Mouse (Mus musculus) gastrocnemius, adult 8-10 months (tissue): ENCODE measurements at regions not wholly inside any gene's neighbourhood (a gene's known extent, or its start where the extent isn't known, plus 50 kb on each side); places are given as distances from the start of the nearest gene placed in this dataset.
A peak's percentile ranks its signal among the peaks of the same experiment; 100 is the strongest.

Experiments used
- DNase-seq, 2 experiments: peaks; one replicate each; pipeline ENCODE4 v3.0.0; 2022; ENCODE audit warnings: low spot score in 2 of 2

DNA sequence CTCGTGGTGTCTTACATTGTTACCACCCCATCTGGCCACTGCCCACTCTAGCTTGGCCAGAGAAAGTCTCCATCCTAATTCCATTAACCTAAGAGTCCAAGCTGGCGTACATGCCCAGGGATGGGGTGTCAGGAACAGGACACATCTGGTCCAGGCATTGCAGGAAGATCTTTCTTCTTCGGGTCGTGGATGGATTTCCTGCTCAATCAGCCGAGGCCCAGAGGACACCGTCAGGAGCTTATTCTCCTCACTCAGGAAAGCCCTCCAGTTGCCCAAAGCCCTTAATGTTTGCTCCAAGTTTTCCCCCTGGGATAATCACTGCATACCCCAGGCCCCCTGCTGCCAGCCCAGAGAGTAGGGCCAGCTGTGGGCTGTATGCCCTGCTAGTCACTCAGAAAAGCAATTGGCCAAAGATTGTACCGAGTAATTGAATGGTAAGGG, 172.2 kb upstream of the Zfp703 start:
- DNase-seq = no peak

DNA sequence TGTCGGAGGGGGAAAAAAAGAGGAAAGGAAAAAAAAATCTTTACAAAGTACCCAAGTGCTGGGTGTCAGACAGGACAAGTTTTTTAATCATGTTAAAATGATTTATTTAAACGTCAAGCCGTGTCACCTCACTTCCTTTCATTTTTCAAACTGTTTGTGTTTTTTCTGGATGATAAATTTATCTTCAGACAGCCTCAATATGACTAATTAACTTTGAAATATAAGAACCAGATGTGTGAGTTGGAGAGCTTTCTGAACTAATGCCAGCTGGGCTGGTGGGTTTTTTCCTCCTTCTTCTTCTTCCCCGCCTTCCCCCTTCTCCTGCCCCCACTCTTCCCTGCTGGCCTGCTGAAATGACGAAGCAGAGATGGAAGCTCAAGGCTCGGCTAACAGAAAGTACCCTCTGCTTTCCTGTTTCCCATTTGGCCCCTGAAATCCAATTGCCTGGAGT, 171.7 kb upstream of the Zfp703 start:
- DNase-seq = no peak

DNA sequence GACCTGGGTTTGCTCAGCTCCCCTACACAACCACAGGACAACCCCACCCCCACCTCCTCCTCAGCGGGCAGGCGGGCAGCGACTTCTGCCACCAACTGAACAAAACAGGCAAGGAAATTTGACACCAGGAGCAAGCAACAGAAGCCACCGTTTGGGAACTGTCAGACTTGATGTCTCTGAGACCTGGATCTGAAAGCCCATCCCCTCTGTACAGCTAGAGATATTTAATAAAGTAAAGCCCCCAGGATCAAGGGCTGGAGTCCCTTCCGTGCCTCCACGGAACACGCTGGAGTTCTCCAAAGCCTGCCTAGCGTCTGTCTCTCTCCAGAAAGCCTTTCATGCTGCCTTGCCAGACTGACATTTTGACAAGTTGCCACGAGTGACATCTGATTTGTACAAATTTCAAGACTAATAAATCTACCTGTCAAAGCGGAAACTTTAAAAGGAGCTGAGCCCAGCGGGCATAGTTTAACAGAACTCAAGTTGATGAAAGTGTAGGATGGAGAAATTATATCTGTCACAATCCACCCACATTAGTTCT, 168.9 kb upstream of the Zfp703 start:
- peak; percentile 43 to 54 for DNase-seq

DNA sequence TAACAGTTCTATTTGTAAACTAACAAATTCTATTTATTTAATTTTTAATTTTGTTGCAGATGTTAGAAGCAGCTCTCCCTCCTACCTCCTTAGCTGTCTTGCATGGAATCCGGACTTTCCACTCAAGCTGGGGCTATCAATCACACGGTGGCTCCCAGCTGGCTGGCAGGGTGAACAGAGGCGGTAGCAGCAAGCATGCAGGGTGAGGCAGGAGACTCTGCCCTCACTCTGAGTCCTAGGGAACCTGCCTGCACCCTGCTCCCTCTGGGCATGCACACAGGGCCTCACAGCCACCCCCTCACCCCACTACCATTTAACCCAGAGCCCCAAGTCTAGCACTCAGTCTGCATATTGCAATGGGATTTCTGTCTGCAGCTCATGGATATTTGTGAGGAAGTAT, 168.4 kb upstream of the Zfp703 start:
- DNase-seq = peak in 1 of 2 experiments; percentile 44

DNA sequence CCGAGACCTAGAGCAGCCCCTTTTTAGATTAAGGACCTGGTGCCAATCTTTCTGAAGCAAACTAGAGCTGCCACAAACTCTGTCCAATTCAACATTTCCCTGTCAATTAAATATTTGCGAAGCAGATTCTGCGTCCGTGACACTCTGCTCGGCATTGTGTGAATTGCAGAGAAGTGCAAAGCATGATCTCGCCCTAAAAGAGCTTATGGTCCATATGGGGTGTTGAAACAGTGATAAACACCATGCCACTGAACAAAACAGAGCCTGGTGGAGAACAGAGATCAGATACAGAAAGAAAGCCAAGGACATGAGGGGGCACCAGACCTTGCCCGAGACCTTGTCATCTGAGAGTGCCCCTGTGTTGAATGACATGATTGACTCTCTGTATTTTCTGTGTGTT, 167.2 kb upstream of the Zfp703 start:
- no peak for DNase-seq

DNA sequence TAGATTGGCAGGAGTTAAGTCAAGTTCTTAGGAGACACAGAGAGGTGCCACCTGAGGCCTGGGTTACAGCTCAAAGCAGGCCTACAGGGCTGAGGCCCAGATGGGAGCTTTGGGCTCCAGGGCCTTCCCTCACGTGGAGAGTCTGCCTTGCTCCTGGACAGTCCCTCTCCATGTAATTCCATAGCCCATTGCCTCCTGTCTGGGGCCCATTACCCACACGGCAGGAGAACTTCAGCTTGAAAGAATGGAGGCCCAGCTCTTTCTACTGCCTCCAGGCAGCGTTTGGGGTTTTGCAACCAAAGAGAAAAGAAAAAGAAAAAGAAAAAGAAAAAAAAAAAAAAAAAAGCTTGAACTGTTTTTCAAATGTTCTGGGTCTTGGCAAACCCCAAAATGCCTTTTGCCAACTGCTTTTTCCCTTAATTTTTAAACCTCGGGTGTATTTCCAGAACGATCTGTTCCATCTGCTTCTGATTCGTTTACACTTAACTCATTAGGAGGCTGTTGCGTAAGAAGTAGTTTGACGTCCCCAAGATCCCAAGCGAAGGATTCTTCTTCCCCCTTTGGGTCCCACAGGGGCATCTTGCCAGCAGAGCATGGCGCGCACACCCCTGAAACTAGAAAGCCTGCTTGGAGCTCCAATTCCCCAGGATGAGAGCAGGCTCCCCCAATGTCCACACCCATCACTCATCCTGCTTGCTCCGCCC, 165.4 kb upstream of the Zfp703 start:
- peak; percentile 51 to 57 for DNase-seq

DNA sequence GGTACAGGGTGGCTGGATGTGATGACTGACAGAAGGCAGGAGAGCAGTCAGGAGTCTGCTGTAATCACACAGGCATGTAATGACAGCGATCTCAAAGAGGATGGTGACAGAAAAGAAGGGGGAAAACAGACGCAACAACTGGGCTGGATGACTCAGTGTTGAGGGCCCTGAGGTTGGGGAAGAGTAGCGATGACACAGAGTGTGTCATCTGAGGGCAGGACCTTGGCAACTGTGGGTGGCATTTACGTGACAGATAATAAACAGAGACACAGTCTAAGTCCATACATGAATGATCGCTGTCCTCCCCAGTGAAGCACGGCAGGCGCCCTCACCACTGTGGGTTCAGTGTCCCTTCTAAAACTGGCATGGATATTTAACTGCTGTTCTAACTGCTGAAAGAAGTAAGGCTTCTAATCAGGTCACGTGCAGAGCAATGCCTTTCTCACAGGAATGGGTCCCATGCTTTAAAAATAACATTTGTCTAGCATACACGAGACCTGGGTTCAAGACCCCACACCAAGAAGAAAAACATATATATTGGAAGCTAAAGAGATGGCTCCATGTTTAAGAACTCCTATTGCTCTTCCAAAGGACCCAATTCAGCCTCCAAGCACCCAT, 163.8 kb upstream of the Zfp703 start:
- no peak for DNase-seq

DNA sequence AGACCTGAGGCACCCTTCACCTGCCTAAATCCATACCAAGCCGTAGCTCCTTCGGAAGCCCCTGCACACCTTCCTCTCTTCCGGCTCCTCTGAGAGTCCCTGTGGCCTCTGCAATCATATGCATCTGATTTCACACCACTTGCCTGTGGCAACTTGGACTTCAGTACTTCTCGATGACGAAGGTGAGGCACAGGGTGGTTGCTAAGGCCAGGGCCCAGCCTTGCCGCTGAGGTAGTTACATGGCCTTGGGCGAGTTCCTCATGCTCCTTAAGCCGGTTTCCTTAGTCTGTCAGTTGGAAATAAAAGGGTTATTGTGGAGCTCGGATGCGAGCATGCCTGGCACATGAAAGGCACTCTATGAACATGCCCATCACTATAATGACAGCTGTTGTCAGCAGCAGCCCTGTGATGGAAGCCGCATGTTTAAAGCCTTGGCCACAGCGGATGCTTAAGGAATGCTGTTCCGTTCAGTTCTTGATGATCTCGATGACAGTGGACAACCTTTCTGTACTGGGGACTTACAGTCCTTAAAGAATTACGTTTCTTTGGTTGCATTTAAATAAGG, 162.0 kb upstream of the Zfp703 start:
- DNase-seq = no peak

DNA sequence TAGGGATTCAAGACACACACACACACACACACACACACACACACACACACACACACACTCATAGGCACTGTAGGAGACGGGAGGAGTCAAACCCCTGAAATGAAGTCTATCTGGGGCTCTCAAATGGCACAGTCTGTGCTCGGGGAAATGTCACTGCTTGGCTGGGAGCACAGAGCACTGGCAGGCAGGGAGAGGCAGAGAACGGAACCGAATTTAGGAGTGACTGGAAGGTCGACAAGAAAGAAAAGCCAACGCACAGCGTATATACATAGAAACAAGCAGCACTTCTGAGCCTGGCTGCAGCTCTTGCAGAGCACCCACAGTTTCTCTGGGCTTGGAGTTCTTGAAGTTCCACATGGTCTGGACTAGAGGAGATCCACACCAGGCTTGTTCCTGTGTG, 160.1 kb upstream of the Zfp703 start:
- DNase-seq = peak in 1 of 2 experiments; percentile 44

DNA sequence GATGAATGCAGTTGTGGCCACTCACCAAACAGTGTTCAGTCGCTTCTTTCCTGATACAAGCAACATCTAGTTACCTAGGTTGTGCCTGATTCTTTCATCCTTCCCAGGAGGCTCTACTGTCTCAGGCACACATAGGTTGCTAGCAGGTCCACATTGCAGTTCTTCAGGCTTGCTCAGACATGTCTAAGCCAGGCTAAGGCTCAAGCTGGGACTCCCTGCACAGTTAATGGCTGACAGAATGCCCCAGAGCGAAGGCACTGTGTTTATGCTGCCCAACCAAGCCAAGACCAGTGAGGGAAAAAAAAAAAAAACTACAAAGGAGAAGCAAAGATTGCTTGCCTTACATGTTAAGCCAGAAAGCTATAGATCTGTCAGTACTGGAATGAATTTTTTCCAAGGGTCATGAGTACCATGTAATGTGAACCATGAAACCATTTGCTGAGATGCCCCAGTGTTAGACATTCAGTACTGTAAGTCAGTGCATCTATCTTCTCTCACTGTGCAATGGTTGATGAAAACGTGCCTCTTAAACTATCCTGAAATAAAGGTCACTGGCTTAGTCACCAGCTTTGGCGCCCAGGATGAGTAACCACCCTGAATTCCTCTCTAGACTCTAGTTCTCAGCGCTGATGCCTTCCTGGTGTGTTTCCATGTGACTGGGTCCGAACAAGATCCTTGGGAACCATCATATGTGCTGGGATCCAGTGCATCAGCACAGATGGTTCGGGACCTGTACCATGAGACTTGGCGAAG, 152.8 kb upstream of the Zfp703 start:
- DNase-seq = no peak

DNA sequence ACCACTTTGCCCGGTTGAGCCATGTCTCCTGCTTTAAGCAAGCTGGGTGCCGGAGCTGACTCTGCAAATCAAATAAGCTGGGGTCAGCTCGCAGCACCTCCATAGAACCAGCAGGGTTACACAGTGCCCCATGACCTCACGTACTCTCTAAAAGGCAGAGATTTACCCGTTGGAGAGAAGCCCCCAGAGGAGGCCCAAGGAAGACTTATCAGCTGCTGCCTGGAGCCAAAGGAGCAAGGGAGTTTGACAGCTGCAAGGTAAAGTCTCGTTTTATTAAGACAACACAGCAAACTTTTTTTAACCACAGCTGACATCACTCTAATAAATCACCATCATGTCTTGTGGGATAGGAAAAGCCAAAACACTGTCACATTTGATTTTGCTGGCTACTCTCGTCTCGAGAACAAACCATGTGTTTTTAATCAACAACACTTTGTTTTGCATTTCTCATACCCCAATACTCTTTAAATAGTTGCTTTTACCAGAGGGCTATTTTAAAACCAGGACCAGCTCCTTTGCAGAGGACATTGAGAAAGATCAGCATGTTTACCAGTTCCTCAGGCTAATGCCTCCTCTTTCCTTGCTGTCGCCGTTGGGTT, 148.7 kb upstream of the Zfp703 start:
- DNase-seq = peak in 1 of 2 experiments; percentile 17

DNA sequence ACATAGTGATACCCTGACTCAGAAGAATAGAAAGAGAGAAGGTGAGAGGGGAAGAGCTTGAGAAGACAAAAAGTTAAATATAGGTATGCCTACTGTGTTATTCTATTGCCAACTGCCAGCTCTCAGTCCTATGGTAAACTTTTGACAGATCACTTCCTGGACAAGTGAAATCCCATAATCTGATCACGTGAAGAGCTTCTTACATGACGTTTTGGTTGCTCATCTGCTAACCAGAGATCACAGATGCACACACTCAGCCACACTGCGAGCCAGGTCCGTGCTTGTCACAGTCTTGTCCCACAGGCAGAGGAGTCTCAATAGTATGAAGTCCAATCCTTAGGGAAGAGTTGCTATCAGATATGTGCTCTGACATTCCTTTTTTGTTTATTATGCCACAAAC, 147.8 kb upstream of the Zfp703 start:
- DNase-seq = no peak

DNA sequence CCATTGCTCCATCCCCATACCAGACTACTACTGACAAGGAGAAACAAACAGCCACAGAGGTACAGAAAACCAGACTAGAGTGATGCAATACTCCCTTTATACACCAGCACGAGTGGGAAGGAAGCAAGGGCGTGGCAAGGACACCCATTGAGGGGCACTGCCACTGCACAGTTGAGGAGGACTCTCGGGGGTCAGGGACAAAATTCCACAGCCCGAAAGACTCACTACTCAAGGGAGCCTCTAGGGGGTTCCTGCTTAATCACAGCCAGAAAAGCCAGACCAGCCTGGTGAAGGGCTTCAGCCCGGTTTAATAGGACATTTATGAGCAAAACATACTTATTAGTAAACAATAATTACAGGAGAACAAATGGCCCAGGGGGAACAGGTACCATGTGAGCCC, 146.0 kb upstream of the Zfp703 start:
- DNase-seq = no peak

DNA sequence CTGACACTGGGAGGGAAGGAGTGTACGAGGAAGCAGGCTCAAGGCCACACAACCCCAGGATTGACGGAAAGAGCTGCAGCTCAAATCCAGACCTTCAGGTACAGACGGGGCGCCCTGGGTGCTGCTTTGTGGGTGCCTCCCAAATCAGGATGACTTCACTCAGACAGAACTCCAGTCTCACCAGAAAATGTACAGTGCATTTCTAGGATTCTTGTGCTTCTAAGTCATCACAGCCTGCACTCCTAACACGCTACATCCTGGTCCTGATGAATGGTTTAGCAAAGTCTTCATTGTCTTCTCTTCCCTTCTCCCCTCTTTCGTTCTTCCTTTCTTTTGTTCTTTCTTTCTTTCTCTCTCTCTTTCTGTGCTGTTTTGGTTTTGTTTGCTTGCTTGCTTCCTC, 145.3 kb upstream of the Zfp703 start:
- no peak for DNase-seq

DNA sequence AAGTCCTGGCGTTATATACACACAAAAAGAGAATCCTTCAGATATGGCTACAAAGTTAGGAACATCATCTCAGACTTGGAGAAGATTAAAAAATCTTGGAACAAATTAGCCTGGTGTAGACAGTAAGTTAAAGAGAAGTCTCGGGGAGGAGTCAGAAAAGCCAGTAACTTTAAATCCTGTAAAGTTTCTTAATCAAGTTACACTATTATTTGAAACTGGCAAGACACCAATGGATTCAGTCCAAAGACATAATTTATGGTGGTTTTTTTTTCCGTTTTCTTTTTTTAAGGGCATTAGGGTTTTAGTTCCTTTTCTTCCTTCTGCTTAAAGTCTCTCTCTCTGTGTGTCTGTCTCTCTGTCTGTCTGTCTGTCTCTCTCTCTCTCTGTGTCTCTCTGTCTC, 144.6 kb upstream of the Zfp703 start:
- DNase-seq = no peak

DNA sequence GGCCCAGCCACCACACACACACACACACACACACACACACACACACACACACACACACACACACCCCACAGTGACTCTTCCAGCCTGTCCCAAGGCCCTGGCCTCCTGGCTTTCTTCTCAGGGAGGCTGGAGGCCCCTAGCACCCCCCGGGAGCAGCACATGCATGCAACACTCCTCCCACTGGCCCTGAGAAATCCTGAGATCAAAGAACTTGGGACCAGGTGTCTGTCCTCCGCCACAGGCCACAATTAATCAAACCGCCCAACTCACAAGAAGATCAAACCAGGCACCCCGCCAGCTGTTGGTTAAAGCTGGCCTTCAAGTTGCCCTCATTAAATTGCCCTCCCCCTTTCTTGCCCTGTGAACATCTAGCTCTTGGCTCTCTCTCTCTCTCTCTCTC, 143.8 kb upstream of the Zfp703 start:
- no peak for DNase-seq

DNA sequence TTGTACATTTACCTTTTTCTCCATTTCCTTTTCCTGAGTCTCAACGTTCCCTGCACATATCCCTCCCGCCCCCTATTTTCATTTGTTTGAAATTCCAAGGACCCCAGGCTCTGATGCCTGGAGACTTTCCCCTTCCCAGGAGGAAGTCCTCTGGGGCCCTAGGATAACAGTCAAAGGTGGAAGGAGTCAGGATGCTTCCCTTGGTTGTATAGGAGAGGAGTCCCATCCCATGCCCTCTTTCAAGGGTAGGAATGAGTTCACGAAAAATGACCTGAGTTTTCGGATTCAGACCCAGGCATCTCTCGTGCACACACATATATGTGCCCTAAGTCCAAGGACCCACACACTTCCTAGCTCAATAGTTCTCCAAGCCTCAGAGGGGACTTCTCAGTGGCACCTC, 143.3 kb upstream of the Zfp703 start:
- DNase-seq = no peak

DNA sequence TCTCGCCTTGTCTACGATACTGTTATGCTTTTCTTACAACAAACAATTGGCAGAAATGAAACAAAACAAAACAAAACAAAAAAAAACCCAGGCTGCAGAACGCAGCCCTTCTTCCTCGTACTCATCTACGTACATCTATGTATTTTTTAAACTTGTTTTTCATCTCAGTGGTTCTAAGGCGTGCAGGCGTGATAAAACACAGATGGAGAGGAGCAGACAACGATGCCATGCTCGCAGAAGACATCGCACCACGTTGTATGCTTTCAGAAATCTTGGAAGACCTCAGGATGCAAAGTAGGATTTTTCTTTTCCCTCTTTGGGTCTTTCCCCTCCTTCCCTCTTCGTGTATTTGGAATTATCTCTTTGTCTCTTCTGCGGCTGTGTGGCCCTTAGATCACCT, 142.5 kb upstream of the Zfp703 start:
- DNase-seq = no peak

DNA sequence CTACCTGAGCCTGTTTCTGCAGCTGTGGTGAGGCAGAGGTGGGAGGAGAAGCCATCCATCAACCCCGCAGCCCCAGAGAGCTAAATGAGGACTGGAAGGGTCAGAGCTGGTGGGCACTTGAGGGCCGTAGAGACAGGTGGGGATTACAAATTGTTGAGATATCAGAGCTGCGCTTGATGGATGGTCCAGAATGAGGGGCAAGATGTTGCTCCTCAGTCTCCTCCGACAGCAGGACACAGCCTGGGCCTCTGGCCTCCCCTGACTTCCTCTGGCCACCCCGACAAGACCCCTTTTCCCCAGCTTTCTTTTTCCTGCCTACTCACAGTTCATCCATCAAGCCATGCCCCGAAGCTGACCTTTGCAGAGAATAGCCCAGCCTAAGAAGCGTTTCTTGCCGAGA, 142.0 kb upstream of the Zfp703 start:
- no peak for DNase-seq

DNA sequence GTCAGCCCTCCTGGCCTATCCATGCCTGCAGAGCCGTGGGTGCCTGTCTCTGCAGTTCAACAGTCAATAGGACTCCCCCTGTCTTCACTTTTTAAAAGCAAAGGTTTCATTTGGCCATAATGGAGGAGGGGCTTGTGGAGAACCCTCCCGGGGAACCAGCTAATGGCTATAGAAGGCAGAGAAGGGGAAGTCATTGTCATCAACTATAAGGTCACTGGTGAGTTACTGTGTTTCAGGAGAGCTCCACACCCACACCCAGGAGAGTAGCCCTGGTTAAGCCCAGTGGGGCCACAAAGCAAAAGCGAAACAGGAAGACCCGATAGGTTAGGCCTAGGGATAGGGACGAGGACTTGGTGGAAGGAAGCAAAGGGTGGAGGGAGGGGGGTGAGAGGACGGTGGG, 141.5 kb upstream of the Zfp703 start:
- DNase-seq = no peak

DNA sequence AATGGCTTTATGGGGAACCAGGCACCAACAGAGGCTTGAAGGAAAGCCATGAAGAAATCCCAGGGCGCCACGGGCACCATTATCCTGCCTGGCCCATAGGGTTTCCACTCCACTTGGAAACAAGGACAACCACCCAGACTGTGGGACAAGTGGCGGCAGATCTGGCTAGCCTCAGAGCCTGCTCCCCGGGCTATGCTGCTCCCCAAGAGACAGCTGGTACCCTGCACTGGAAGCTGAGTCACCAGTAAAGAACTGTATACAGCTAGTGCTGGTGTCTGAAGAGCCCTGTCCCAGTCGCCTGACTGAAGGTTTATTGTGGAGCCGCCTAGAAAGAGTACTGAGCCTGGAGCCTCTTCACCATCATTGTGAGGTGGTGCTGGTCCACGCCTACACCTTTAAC, 140.6 kb upstream of the Zfp703 start:
- DNase-seq = no peak

DNA sequence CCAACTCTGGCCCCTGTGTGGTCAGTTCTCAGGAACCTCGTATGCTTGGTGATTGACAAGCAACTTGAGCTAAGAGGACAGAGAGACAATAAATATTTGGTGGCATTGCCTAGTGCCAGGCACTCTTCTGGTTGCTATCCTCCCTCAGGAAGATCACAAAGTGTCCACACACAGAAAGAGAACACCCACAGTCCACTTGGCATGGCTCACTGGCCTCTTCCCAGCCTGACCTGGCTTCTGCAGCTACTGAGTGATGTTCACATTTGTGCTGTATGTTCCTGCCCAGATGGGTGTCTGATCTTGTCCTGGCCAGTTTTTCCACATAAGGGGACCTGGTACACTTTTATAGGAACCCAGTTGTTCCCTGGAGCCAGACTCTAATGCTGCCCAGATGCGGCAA, 136.8 kb upstream of the Zfp703 start:
- peak; percentile 40 to 45 for DNase-seq
